Mouse (Mus musculus): ENCODE results near the gene Poldip2.
A peak's percentile ranks its signal among the peaks of the same experiment; 100 is the strongest.

- TF ChIP-seq POLR2A (IDR thresholded peaks at IDR 0.05; ENCODE audit: insufficient read depth, low read depth, low read length) (peak; percentile 84), CTCF (IDR thresholded peaks at IDR 0.05; ENCODE audit: insufficient read depth, low read depth, low read length) (no peak)
These were observed 14.2 kb upstream of the Poldip2 start, which contains the start of gene Sarm1 for GRCm38 (mm10) chr11:78497544-78498522.

All from olfactory bulb, adult 2 months (tissue).